Mouse (Mus musculus) embryonic facial prominence, embryonic 14.5 days (tissue): ENCODE measurements at regions not wholly inside any gene's neighbourhood (a gene's known extent, or its start where the extent isn't known, plus 50 kb on each side); places are given as distances from the start of the nearest gene placed in this dataset.

Source experiments
- ATAC-seq: fragments of 200-750 bp; cut with Nextera tagmentation; 2 replicates; pipeline ENCODE4 v1.8.0; 2017; ENCODE audit warnings: low read depth, moderate number of reproducible peaks, moderate TSS enrichment
- DNase-seq: peaks from one replicate; pipeline ENCODE4 v3.0.0-alpha.2; 2015; ENCODE audit warnings: low spot score
- H3K27ac ChIP-seq: fragments of 300-500 bp; sonication (generic); replicated peaks from 2 replicates; pipeline ENCODE4 v1.5.1; 2014; ENCODE audit warnings: low read depth, mild to moderate bottlenecking, low read length, moderate library complexity
- H3K27me3 ChIP-seq: fragments of 300-500 bp; sonication (generic); replicated peaks from 2 replicates; pipeline ENCODE4 v1.6.1; 2014; ENCODE audit warnings: low read length; ENCODE audit not compliant: control insufficient read depth, insufficient read depth
- H3K36me3 ChIP-seq: fragments of 300-500 bp; sonication (generic); 2 replicates; pipeline ENCODE4 v1.6.1; 2014; ENCODE audit warnings: low read length, mixed read lengths; ENCODE audit not compliant: control insufficient read depth, insufficient read depth
- H3K4me1 ChIP-seq: fragments of 300-500 bp; sonication (generic); 2 replicates; pipeline ENCODE4 v1.6.1; 2014; ENCODE audit warnings: antibody characterized with exemption, low read length; ENCODE audit not compliant: control insufficient read depth, insufficient read depth
- H3K4me2 ChIP-seq: fragments of 300-500 bp; sonication (generic); 2 replicates; pipeline ENCODE4 v1.6.1; 2014; ENCODE audit warnings: low read depth, mild to moderate bottlenecking, low read length, moderate library complexity, mixed read lengths
- H3K4me3 ChIP-seq: fragments of 300-500 bp; sonication (generic); 2 replicates; pipeline ENCODE4 v1.5.1; 2014; ENCODE audit warnings: low read depth, mild to moderate bottlenecking, low read length
- H3K9ac ChIP-seq: fragments of 300-500 bp; sonication (generic); 2 replicates; pipeline ENCODE4 v1.6.1; 2014; ENCODE audit warnings: low read depth, mild to moderate bottlenecking, low read length, moderate library complexity, mixed read lengths
- H3K9me3 ChIP-seq: fragments of 300-500 bp; sonication (generic); 2 replicates; pipeline ENCODE4 v1.6.1; 2016; ENCODE audit warnings: low read length; ENCODE audit not compliant: control insufficient read depth
- WGBS: fragments of 180-500 bp; shearing (Covaris S2); extraction: QIAGEN DNeasy Blood & Tissue Kit; methylation state at CpG from one replicate; pipeline ENCODE4 v1.1.7; 2014; 5-methylcytosine and 5-hydroxymethylcytosine counted together

DNA sequence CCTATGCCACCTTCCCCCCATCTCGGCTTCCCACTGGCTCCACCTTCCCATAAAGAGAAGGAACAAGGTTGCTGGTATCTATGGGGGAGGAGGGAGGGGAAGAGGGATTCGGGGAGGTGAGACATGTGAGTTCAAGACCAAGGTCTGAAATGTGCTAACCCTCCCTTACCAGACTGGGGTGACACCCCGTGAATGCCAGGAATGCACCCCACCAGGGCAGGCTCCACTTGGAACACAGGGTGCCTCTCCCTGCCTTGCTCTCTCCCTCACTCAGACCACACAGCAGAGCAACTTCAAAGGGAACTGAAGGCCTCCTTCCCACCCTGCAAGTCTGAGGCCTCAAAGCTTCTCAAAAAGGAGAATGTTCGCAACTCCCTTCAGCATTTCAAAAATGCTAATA, 230.5 kb upstream of the Rgma start:
- no peaks in the 10 kb centered on the region for H3K9me3 ChIP-seq
- peaks cover 4% of the 10 kb centered on the region; the same call in 1 of the 2 replicates for H3K4me1 ChIP-seq
- H3K27me3 ChIP-seq: no peaks in the 10 kb centered on the region
- H3K36me3 ChIP-seq: no peaks in the 10 kb centered on the region
- H3K4me3 ChIP-seq: no peak overlapping the region
- no peak overlapping the region for H3K27ac ChIP-seq
- H3K9ac ChIP-seq: no peak overlapping the region
- 34% methylated on average over 4 of the region's 4 CpGs for WGBS
- H3K4me2 ChIP-seq: no peak overlapping the region
- no peak for ATAC-seq
- no peak for DNase-seq

DNA sequence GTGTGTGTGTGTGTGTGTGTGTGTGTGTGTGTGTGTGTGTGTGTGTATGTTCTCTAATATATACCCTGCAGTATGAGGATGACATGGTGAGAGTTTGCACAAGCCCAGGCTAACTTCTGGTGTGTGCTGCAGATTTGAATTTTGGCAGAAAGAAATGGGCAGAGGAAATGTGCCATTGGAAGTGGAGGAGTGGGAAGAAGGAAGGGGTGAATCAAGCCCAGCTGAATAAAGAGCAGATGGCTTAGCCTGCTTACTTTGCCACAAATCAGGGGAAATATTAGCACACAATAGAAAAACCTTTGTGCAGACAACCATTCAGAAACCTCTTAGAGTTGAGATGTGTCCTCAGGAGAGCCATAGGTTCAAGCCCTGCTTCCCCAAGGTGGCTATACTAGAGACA, 228.1 kb upstream of the Rgma start:
- H3K27ac ChIP-seq: no peak overlapping the region
- H3K9ac ChIP-seq: no peak overlapping the region
- no peaks in the 10 kb centered on the region for H3K9me3 ChIP-seq
- no peaks in the 10 kb centered on the region for H3K36me3 ChIP-seq
- no peak overlapping the region for H3K4me2 ChIP-seq
- ATAC-seq (no peak), DNase-seq (no peak)
- H3K4me1 ChIP-seq: peaks cover 10% of the 10 kb centered on the region; the same call in 1 of the 2 replicates
- no peak overlapping the region for H3K4me3 ChIP-seq
- no peaks in the 10 kb centered on the region for H3K27me3 ChIP-seq

DNA sequence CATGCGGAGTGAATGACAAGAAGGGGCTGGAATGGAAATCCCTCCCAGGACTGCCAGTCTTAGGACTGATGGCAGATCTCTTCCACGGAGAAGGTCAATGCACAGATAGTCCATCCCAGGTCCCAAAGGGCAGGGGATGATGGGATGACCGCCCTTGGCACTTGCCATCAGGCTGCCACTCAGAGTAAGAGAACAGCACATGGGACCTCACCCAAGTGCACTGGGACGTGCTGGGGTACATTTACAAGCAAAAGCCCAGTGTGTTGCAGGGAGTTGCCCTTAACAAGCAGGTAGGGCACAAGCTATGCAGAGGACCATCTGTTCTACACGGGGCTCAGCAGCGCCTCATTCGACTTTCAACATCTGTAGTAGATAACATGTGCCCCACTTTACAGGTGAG, 224.9 kb upstream of the Rgma start:
- WGBS: 57% methylated on average over 7 of the region's 7 CpGs
- no peaks in the 10 kb centered on the region for H3K27me3 ChIP-seq
- H3K9ac ChIP-seq: no peak overlapping the region
- ATAC-seq (no peak), DNase-seq (no peak)
- no peaks in the 10 kb centered on the region for H3K9me3 ChIP-seq
- H3K36me3 ChIP-seq: no peaks in the 10 kb centered on the region
- H3K4me2 ChIP-seq: no peak overlapping the region
- H3K4me1 ChIP-seq: peaks cover 22% of the 10 kb centered on the region; the same call in 1 of the 2 replicates
- H3K4me3 ChIP-seq: no peak overlapping the region
- no peak overlapping the region for H3K27ac ChIP-seq

DNA sequence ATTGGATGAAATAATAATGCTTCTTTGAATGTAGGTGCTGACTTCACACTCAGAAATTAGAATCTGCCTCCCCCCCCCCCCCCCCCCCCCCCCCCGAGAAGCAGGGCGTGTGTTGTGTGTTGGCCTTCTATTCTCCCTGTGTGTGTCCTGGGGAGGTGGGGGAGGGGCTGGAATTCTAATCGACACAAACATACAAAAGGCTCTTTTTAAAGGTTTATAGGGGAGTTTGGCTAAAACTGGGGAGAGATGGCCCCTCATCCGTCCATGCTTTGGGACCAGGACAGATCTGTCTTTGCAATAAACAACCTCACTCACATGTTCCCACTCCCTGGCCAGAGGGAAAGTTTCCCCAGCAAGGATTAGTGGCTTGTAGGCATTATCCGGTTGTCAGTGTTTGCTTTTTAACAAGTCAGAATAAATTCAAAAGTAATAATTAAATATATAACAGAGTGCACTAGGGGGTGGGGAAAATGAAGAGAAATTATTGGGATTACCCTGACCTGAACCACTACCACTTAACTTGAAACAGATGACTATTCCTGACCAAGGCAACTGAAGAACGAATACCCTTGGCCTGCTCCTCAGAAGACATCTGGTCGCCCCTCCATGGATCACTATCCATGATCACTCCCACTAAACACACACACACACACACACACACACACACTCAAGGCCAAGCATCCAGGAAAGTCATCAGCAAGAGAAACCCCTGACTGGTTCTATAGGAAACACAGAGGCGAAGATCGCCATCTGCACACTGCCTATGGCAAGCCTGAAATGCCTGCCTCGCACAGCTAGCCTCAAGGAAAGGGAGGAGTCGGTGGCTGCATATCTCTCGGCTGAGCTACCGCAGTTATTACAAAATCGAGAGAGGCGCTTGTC, 223.5 kb upstream of the Rgma start:
- ATAC-seq (no peak), DNase-seq (no peak)
- no peak overlapping the region for H3K9ac ChIP-seq
- H3K4me1 ChIP-seq: peaks cover 23% of the 10 kb centered on the region; the same call in 1 of the 2 replicates
- H3K4me2 ChIP-seq: no peak overlapping the region
- H3K36me3 ChIP-seq: no peaks in the 10 kb centered on the region
- no peaks in the 10 kb centered on the region for H3K9me3 ChIP-seq
- no peak overlapping the region for H3K27ac ChIP-seq
- H3K27me3 ChIP-seq: no peaks in the 10 kb centered on the region
- H3K4me3 ChIP-seq: no peak overlapping the region
- 32% methylated on average over 13 of the region's 15 CpGs for WGBS

DNA sequence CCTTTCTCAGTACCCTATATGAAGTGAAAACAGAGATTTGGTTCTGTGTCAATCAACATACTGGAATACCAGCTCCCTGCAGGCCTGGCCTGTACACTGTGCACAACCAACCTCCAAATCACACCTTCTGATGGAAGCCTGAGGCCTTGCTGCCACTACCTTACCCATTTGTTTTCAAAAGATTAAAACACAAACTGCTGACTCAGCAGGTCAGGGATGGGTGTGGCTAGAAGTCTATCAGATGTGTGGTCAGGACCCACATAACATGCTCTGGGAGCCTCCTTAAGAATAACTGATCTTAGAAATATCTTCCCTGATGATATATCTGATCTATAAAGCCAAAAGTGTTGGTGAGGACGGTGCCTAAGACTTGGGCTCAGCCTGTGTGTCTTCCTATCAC, 221.6 kb upstream of the Rgma start:
- Histone ChIP-seq H3K9ac (no peak overlapping the region), H3K4me1 (peaks cover 23% of the 10 kb centered on the region; the same call in 1 of the 2 replicates), H3K27me3 (no peaks in the 10 kb centered on the region), H3K27ac (no peak overlapping the region), H3K4me2 (no peak overlapping the region), H3K36me3 (no peaks in the 10 kb centered on the region), H3K9me3 (no peaks in the 10 kb centered on the region), H3K4me3 (no peak overlapping the region)
- ATAC-seq (no peak), DNase-seq (no peak)
- 90% methylated on average over 1 of the region's 1 CpGs for WGBS

DNA sequence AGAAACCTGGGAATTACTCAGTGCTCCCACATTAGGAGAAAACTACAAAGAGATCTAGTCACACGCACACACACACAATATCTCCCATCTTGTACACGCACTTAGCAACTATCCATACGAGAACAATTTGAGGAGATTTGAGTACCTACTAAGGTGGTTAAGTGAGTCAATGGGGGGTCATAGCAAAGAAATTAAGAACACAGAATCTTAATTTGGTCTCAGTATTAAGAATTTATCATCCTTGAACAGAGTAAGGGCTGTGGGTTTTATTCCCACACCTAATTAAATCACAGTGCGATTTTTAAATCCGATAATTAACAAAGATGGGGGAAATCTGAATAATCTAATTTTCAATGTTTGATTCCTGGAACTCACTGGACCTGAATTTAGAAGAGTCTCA, 216.5 kb upstream of the Rgma start:
- H3K36me3 ChIP-seq: no peaks in the 10 kb centered on the region
- H3K4me1 ChIP-seq: peaks cover 13% of the 10 kb centered on the region; the same call in 1 of the 2 replicates
- no peak overlapping the region for H3K4me3 ChIP-seq
- no peak overlapping the region for H3K27ac ChIP-seq
- 95% methylated on average over 5 of the region's 5 CpGs for WGBS
- no peaks in the 10 kb centered on the region for H3K27me3 ChIP-seq
- ATAC-seq (no peak), DNase-seq (no peak)
- H3K9me3 ChIP-seq: no peaks in the 10 kb centered on the region
- no peak overlapping the region for H3K9ac ChIP-seq
- H3K4me2 ChIP-seq: no peak overlapping the region

DNA sequence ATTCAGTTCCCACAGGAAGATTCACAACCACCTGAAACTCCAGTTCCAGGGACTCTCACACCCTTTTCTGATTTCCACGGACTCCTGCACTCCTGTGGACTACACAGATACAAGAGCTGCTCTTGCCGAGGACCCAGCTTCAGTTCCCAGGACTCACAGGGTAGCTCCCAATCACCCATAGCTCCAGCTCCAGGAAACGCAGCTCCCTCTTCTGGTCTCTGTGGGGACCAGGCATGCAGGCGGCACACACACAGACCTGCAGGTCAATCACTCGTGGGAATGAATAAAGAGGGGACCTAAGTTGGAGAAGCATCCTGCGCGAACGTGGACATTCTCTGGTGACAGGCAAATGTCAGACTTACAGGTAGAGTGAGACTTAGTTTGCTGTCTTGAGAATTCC, 214.3 kb upstream of the Rgma start:
- Histone ChIP-seq H3K27ac (no peak overlapping the region), H3K36me3 (no peaks in the 10 kb centered on the region), H3K4me3 (no peak overlapping the region), H3K4me1 (no peaks in the 10 kb centered on the region), H3K4me2 (no peak overlapping the region), H3K27me3 (no peaks in the 10 kb centered on the region), H3K9ac (no peak overlapping the region), H3K9me3 (no peaks in the 10 kb centered on the region)
- ATAC-seq: no peak
- 90% methylated on average over 8 of the region's 8 CpGs for WGBS
- DNase-seq: no peak

DNA sequence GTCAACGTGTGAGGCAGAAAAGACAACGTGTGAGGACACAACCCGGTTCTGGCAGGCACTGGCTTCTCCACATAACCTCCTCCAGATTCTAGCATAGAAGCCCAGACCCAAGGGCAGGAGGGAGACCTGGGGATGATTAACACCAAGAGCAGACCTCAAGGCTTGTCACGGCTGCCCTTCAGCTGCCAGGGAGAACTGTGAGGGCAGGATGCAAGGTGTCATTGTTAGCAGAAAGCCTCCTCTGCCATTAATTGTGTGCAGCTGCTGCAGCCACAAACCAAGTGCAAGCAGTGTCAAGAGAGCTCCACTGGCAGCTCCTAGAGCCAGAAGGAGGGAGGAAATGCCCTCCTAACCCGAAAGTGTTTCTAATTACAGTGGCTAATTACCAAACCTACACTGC, 211.6 kb upstream of the Rgma start:
- Histone ChIP-seq H3K4me3 (no peak overlapping the region), H3K4me1 (no peaks in the 10 kb centered on the region), H3K9me3 (peaks cover 5% of the 10 kb centered on the region; the same call in 1 of the 2 replicates), H3K27ac (no peak overlapping the region), H3K9ac (no peak overlapping the region), H3K36me3 (no peaks in the 10 kb centered on the region), H3K27me3 (no peaks in the 10 kb centered on the region), H3K4me2 (no peak overlapping the region)
- ATAC-seq (no peak), DNase-seq (no peak)
- WGBS: 19% methylated on average over 5 of the region's 5 CpGs

DNA sequence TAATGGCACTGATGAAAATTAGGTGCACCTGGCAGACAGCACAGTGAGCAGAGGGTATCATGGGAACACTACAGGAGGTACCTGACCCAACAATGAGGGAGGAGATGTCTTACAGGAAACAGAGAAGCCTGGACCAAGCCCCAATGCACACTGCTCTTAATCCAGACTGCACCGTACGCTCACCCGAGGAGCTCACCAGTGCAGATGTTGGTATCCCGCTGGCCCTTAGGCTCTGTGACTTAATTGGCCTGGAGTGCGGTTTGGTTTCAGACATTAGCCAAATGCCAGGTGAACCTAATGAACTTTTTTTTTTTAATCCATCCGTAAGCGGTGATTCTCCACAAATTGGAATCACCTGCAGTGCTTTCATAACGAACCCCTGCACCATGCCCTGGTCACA, 209.8 kb upstream of the Rgma start:
- Histone ChIP-seq H3K4me1 (no peaks in the 10 kb centered on the region), H3K9me3 (peaks cover 5% of the 10 kb centered on the region; the same call in 1 of the 2 replicates), H3K4me3 (no peak overlapping the region), H3K9ac (no peak overlapping the region), H3K27me3 (no peaks in the 10 kb centered on the region), H3K36me3 (no peaks in the 10 kb centered on the region), H3K27ac (no peak overlapping the region), H3K4me2 (no peak overlapping the region)
- WGBS: 70% methylated on average over 8 of the region's 8 CpGs
- ATAC-seq (no peak; the same call in 1 of the 2 replicates), DNase-seq (no peak)
